Mouse (Mus musculus) heart, adult 2 months (tissue): ENCODE results near the gene Glrb. TPM values are rescaled to one million over a fixed set of nuclear protein-coding genes. Genes with fewer than 3 reads are reported as not detected.

Experiments used
- DNase-seq, 2 experiments: peaks; one replicate each; pipeline ENCODE4 v3.0.0; 2021
- H3K27ac ChIP-seq: fragments of 200-600 bp; 2 replicates; pipeline ENCODE4 v1.8.1; 2022
- H3K27me3 ChIP-seq: fragments of 200-500 bp; 2 replicates; pipeline ENCODE4 v1.6.1; 2012; ENCODE audit warnings: mild to moderate bottlenecking, low read length, inconsistent platforms, mixed read lengths; ENCODE audit not compliant: control insufficient read depth, insufficient read depth
- H3K36me3 ChIP-seq: fragments of 200-500 bp; 2 replicates; pipeline ENCODE4 v1.6.1; 2012; ENCODE audit warnings: low read length, inconsistent platforms; ENCODE audit not compliant: control insufficient read depth, insufficient read depth
- H3K4me1 ChIP-seq: fragments of 200-500 bp; 2 replicates; pipeline ENCODE4 v1.6.1; 2011; ENCODE audit warnings: low read length; ENCODE audit not compliant: control insufficient read depth, insufficient read depth
- H3K4me3 ChIP-seq: fragments of 200-600 bp; 2 replicates; pipeline ENCODE4 v1.8.1; 2022
- H3K79me2 ChIP-seq: fragments of 200-500 bp; replicated peaks from 2 replicates; pipeline ENCODE4 v1.6.1; 2012; ENCODE audit warnings: mild to moderate bottlenecking, inconsistent platforms, low read length, moderate library complexity, mixed read lengths; ENCODE audit not compliant: control insufficient read depth, insufficient read depth
- H3K9ac ChIP-seq: fragments of 200-500 bp; 2 replicates; pipeline ENCODE4 v1.6.1; 2012; ENCODE audit warnings: low read depth, mild to moderate bottlenecking, control low read depth, inconsistent platforms, low read length, mixed read lengths
- CTCF ChIP-seq: fragments of 200-600 bp; IDR thresholded peaks from 2 replicates; pipeline ENCODE4 v1.8.1; 2022; ENCODE audit warnings: antibody characterized with exemption, mild to moderate bottlenecking, moderate library complexity
- EP300 ChIP-seq: fragments of 200-500 bp; IDR thresholded peaks from 2 replicates; pipeline ENCODE4 v1.6.1; 2011; ENCODE audit warnings: low read depth, low read length, control low read depth; ENCODE audit not compliant: insufficient read depth
- POLR2A ChIP-seq: fragments of 200-500 bp; IDR thresholded peaks from 2 replicates; pipeline ENCODE4 v1.6.1; 2011; ENCODE audit warnings: mild to moderate bottlenecking, low read depth, low read length, control low read depth; ENCODE audit not compliant: insufficient read depth
- WGBS: fragments of 180-500 bp; shearing (Covaris S2); methylation state at CpG from one replicate; pipeline ENCODE4 v1.1.7; 2018; 5-methylcytosine and 5-hydroxymethylcytosine counted together
- intact Hi-C: fragments of 180-260 bp; cut with DNase I; formaldehyde crosslinking; loops from one replicate; pipeline ENCODE4 v1.15.1; 2025
- polyA plus RNA-seq: library from polyadenylated mRNA; depleted of rRNA; stranded (reverse); fragments of >200 nt; gene quantifications from 2 replicates; pipeline ENCODE4 v1.2.3, GENCODE M21; 2012
- total RNA-seq, 2 experiments: library from RNA; stranded (reverse); gene quantifications; 2 replicates each; pipeline ENCODE4 v1.2.3; 2021

Glrb gene
- total and polyA plus RNA-seq, 3 experiments, result 0.06 to 0.52 (median 0.16) TPM

GRCm38 (mm10) chr3:80893055-80893690 is 20.3 kb downstream of the Glrb start:
- H3K4me3 ChIP-seq, result no peak overlapping the region
- H3K4me1 ChIP-seq, result no peaks in the 10 kb centered on the region
- no peaks in the 10 kb centered on the region for H3K27me3 ChIP-seq
- 46% methylated on average over 4 of the region's 4 CpGs for WGBS
- no peak for DNase-seq
- H3K36me3 ChIP-seq, result no peaks in the 10 kb centered on the region
- TF ChIP-seq CTCF (no peak), POLR2A (no peak), EP300 (no peak)
- intact Hi-C loops, result no loop called here
- no peak overlapping the region for H3K9ac ChIP-seq
- no peaks in the 10 kb centered on the region for H3K79me2 ChIP-seq
- H3K27ac ChIP-seq, result no peak overlapping the region

DNA sequence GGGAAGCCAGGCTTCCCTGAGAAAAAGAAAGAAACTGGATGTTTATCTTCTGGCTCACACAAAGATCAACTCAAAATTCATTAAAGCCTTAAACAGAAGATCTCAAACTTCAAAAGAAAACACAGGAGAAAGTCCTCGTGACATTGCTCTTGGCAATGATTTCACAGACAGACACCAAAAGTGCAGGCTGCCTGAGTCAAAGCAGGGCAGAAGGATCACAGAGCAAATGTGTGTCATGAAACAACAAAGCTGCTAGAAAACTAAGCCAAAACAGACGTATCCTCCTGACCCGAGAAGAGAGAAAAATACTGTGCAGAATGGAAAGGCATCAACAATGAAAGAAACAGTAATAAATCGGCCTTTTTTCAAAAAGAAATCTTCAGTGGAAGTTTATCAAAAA is 22.4 kb downstream of the Glrb start:
- 26% methylated on average over 4 of the region's 4 CpGs for WGBS
- Histone ChIP-seq H3K4me3 (no peak overlapping the region), H3K27me3 (no peaks in the 10 kb centered on the region), H3K27ac (no peak overlapping the region), H3K4me1 (no peaks in the 10 kb centered on the region), H3K79me2 (no peaks in the 10 kb centered on the region), H3K9ac (no peak overlapping the region), H3K36me3 (no peaks in the 10 kb centered on the region)
- no peak for TF ChIP-seq POLR2A
- no peak for TF ChIP-seq CTCF
- no peak for TF ChIP-seq EP300
- DNase-seq, result no peak
- intact Hi-C loops, result no loop called here

GRCm38 (mm10) chr3:80885174-80885573 is 28.3 kb downstream of the Glrb start:
- Histone ChIP-seq H3K4me3 (no peak overlapping the region), H3K9ac (no peak overlapping the region), H3K27me3 (no peaks in the 10 kb centered on the region), H3K79me2 (no peaks in the 10 kb centered on the region), H3K36me3 (no peaks in the 10 kb centered on the region), H3K27ac (no peak overlapping the region), H3K4me1 (no peaks in the 10 kb centered on the region)
- 76% methylated on average over 1 of the region's 1 CpGs for WGBS
- TF ChIP-seq CTCF (no peak), POLR2A (no peak), EP300 (no peak)
- intact Hi-C loops, result no loop called here
- no peak for DNase-seq

GRCm38 (mm10) chr3:80883601-80884000 is 29.9 kb downstream of the Glrb start:
- Histone ChIP-seq H3K27me3 (no peaks in the 10 kb centered on the region), H3K9ac (no peak overlapping the region), H3K4me3 (no peak overlapping the region), H3K27ac (no peak overlapping the region), H3K36me3 (no peaks in the 10 kb centered on the region), H3K4me1 (no peaks in the 10 kb centered on the region), H3K79me2 (no peaks in the 10 kb centered on the region)
- intact Hi-C loops, result no loop called here
- 41% methylated on average over 6 of the region's 6 CpGs for WGBS
- TF ChIP-seq EP300 (no peak), POLR2A (no peak), CTCF (no peak)
- DNase-seq, result no peak

DNA sequence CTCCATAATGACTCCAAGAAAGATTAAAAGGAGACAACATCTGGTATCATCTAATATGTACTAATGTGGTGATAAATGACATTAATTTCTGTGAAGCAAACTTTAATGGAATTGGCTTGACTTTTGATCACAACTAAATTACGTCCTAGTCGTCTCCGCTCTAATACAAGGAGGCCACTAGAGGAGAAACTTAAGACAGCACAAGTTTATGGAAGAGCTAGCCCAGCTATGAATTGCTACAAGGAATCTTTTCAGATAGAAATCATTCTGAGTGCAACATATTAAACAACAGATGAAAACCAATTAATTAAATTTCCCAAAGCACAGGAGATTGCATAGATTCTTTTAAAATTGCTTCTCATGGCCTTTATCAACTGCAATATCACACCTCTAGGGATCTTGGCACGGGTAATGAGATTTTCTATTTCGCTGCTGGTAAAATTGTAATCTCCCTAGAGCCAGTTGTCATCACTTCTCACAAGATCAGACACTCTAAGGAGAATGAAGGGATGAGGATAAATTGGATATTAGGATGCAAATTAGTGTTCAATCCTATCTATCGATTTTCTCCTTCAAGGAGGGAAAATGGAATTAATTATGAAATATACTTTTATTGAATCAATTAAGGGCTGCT is 32.7 kb downstream of the Glrb start:
- intact Hi-C loops, result no loop called here
- no peaks in the 10 kb centered on the region for H3K79me2 ChIP-seq
- DNase-seq, result no peak
- no peaks in the 10 kb centered on the region for H3K36me3 ChIP-seq
- H3K27me3 ChIP-seq, result no peaks in the 10 kb centered on the region
- H3K4me1 ChIP-seq, result no peaks in the 10 kb centered on the region
- no peak overlapping the region for H3K9ac ChIP-seq
- 83% methylated on average over 6 of the region's 6 CpGs for WGBS
- H3K27ac ChIP-seq, result no peak overlapping the region
- TF ChIP-seq POLR2A, result no peak
- TF ChIP-seq CTCF, result no peak
- no peak for TF ChIP-seq EP300
- no peak overlapping the region for H3K4me3 ChIP-seq

DNA sequence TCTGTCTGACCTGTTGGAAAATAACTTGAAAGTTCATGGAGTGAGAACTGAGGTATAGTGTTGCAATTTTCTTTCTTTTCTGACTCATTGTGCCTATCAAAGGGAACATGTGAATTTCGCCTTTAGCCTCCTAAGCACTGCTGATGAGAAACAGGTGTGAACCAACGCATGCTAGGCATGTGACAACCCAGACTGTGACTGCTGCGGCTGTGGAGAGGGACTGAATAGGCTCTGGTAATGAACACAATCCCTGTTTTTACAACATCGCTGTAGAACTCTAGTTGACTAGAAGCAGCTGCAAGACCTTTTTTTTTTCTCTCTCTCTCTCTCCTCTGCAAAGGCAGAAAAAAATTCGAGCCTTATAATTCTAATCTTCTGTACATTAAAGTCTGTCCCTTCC is 34.9 kb downstream of the Glrb start:
- Histone ChIP-seq H3K79me2 (no peaks in the 10 kb centered on the region), H3K27me3 (no peaks in the 10 kb centered on the region), H3K9ac (no peak overlapping the region), H3K27ac (no peak overlapping the region), H3K4me3 (no peak overlapping the region), H3K4me1 (no peaks in the 10 kb centered on the region), H3K36me3 (no peaks in the 10 kb centered on the region)
- TF ChIP-seq CTCF (no peak), POLR2A (no peak), EP300 (no peak)
- intact Hi-C loops, result no loop called here
- 34% methylated on average over 5 of the region's 5 CpGs for WGBS
- no peak for DNase-seq
